Mouse (Mus musculus) ES-E14 (cell line): ENCODE results near the gene Mief1. TPM values are rescaled to one million over a fixed set of nuclear protein-coding genes. Genes with fewer than 3 reads are reported as not detected.

Experiments used
- DNase-seq: peaks from one replicate; pipeline ENCODE4 v3.0.0-alpha.2; 2013; ENCODE audit warnings: low read depth, low spot score
- H3K27ac ChIP-seq: 2 replicates; pipeline ENCODE4 v1.5.1; 2012; ENCODE audit warnings: low read depth, mild to moderate bottlenecking, low read length, moderate library complexity, mixed read lengths; ENCODE audit not compliant: poor library complexity, insufficient read depth, severe bottlenecking
- H3K36me3 ChIP-seq: 2 replicates; pipeline ENCODE4 v1.6.1; 2012; ENCODE audit warnings: mild to moderate bottlenecking, low read length, moderate library complexity, mixed read lengths; ENCODE audit not compliant: control insufficient read depth, poor library complexity, insufficient read depth, severe bottlenecking
- H3K4me1 ChIP-seq, 2 experiments: fragments of 150-350 bp in 1 of 2; sonication (generic) in 1 of 2; 2 replicates each; pipeline ENCODE4 v1.6.1; 2012; ENCODE audit warnings: low read length in 2 of 2, mild to moderate bottlenecking in 1 of 2, mixed read lengths in 1 of 2; ENCODE audit not compliant: control insufficient read depth in 2 of 2, insufficient read depth in 2 of 2, poor library complexity in 1 of 2
- H3K4me3 ChIP-seq, 2 experiments: fragments of 150-350 bp in 1 of 2; sonication (generic) in 1 of 2; 2 replicates each; pipeline ENCODE4 v1.5.1; 2012; ENCODE audit warnings: low read length in 2 of 2, low read depth in 1 of 2, mild to moderate bottlenecking in 1 of 2, mixed read lengths in 1 of 2; ENCODE audit not compliant: insufficient read depth in 1 of 2, poor library complexity in 1 of 2, severe bottlenecking in 1 of 2
- H3K9ac ChIP-seq: 2 replicates; pipeline ENCODE4 v1.6.1; 2012; ENCODE audit warnings: low read depth, mild to moderate bottlenecking, low read length, mixed read lengths; ENCODE audit not compliant: poor library complexity, insufficient read depth, severe bottlenecking
- H3K9me3 ChIP-seq: fragments of 150-350 bp; sonication (generic); 2 replicates; pipeline ENCODE4 v1.6.1; 2012; ENCODE audit warnings: low read depth, mild to moderate bottlenecking, low read length; ENCODE audit not compliant: control insufficient read depth, insufficient read depth
- CHD2 ChIP-seq: IDR thresholded peaks from 2 replicates; pipeline ENCODE4 v1.6.1; 2014; ENCODE audit warnings: mild to moderate bottlenecking, low read depth, low read length, inconsistent platforms
- HCFC1 ChIP-seq: IDR thresholded peaks from 2 replicates; pipeline ENCODE4 v1.6.1; 2012; ENCODE audit warnings: low read length, inconsistent platforms, borderline replicate concordance; ENCODE audit not compliant: insufficient read depth
- MAFK ChIP-seq: IDR thresholded peaks from 2 replicates; pipeline ENCODE4 v1.6.1; 2014; ENCODE audit warnings: mild to moderate bottlenecking, low read depth, low read length, inconsistent platforms; ENCODE audit not compliant: insufficient read depth
- ZC3H11A ChIP-seq: IDR thresholded peaks from 2 replicates; pipeline ENCODE4 v1.6.1; 2012; ENCODE audit warnings: low read depth, mild to moderate bottlenecking, inconsistent platforms, low read length, borderline replicate concordance
- ZNF384 ChIP-seq: IDR thresholded peaks from 2 replicates; pipeline ENCODE4 v1.6.1; 2012; ENCODE audit warnings: low read depth, low read length, inconsistent platforms
- in situ Hi-C, 2 experiments: fragments of 600-800 bp; cut with MboI; formaldehyde crosslinking; loops; one replicate each; pipeline ENCODE4 v1.15.1; 2025; ENCODE audit warnings: low sequenced_read_pairs in 2 of 2, inconsistent platforms in 1 of 2; ENCODE audit not compliant: unreplicated experiment in 2 of 2
- total RNA-seq: library from RNA; depleted of rRNA; stranded (reverse); fragments of 300-350 nt; gene quantifications from 2 replicates; pipeline ENCODE4 v1.2.3, GENCODE M21; 2012; rRNA removed

The Mief1 gene
- total RNA-seq, 1 experiment, result 57.7 TPM

DNA sequence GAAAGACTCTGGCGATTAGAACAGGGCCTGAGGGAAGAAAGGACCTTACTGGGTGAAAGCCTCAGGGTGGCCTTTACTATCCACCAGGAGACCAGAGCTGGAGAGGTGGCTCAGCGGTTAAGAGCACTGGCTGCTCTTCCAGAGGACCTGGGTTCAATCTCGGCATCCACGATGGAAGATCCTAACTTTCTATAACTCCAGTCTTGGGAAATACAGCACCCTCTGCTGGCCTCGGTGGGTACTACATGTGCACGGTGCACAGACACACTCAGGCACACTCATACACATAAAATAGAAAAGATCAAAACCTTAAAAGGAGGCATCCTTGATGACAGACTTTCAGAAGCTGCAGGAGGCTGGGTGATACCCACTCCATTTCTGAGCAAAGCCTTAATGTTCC, 46.8 kb downstream of the Mief1 start:
- TF ChIP-seq ZC3H11A (no peak), ZNF384 (no peak), HCFC1 (no peak), CHD2 (no peak), MAFK (no peak)
- no peak overlapping the region for H3K9ac ChIP-seq
- peak; percentile 70 for DNase-seq
- no peaks in the 10 kb centered on the region for H3K36me3 ChIP-seq
- H3K4me1 ChIP-seq, result no peaks in the 10 kb centered on the region
- no peak overlapping the region for H3K27ac ChIP-seq
- H3K4me3 ChIP-seq, result no peak overlapping the region
- H3K9me3 ChIP-seq, result no peaks in the 10 kb centered on the region
- in situ Hi-C loops, result no loop called here

DNA sequence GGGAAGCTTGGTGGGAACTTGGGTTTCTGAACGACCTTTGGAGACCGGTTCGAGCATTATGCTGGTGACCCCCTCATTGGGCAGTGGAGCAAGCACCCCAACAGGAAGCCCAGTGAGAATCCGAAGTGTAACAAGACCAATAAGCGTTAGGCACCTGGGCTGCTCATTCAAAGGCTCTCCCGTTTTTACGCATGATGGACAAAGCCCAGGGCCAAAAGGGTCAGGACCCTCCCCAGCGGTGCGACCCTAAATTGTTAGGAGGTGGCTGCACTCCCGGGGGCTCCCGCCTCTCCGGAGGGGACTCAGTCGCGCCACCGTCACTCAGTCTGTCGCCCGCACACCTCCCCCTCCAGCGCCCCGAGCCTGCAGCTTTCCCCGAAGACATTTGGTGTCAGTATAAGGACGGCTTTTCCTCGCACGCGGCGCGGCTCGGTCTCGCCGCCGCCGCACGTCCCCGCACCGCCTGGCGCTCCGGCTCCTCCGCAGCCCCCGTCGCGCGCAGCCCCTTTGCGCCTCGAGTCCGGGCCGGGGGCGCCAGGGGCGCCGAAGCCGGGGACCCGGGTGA, 53.1 kb downstream of the Mief1 start, which contains the start of gene Cacna1i:
Gene Cacna1i, plus strand, starts transcription at position 388 of the 565 bp plus-strand sequence.
- peak within 1 kb of the TSS; percentile 60 to 62 for H3K4me3 ChIP-seq
- H3K27ac ChIP-seq, result no peak within 1 kb of the TSS
- no peak for DNase-seq
- no peaks in the 10 kb centered on the region for H3K36me3 ChIP-seq
- no peak for TF ChIP-seq CHD2
- no peak for TF ChIP-seq HCFC1
- TF ChIP-seq ZNF384, result no peak
- no peak for TF ChIP-seq ZC3H11A
- TF ChIP-seq MAFK, result no peak
- peaks cover 0 to 5% of the 10 kb centered on the region in 2 experiments; a peak in 2 of 4 replicates for H3K4me1 ChIP-seq
- H3K9me3 ChIP-seq, result no peaks in the 10 kb centered on the region
- in situ Hi-C loops, result no loop called here
- peak within 1 kb of the TSS; percentile 64 for H3K9ac ChIP-seq

DNA sequence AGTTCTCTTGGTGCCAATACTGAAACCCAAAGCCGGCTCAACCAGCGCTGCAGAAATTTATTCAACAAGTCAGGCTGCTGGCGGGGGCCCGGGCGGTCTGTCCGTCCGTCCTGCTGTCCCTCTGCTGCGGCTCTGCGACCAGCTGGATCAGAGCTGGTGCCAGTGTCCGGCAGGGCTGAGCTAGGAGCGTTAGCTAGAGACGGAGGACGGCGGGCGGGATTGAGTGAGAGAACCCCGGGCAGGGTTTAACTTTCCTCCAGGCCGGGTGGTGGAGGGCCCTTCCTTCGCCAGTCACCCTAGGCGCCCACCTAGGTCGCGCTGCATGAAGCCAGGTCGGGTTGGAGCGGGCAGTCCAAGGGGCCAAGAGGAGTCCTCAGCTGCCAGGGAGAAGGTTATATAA, 54.2 kb downstream of the Mief1 start:
- Histone ChIP-seq H3K4me1 (peaks cover 0 to 5% of the 10 kb centered on the region in 2 experiments; a peak in 2 of 4 replicates), H3K9ac (no peak overlapping the region), H3K27ac (no peak overlapping the region), H3K36me3 (no peaks in the 10 kb centered on the region), H3K4me3 (peak overlapping the region; percentile 60 to 62; a peak in 2 of 4 replicates), H3K9me3 (no peaks in the 10 kb centered on the region)
- TF ChIP-seq MAFK (no peak), ZNF384 (no peak), CHD2 (no peak), HCFC1 (no peak), ZC3H11A (no peak)
- in situ Hi-C loops, result no loop called here
- no peak for DNase-seq

DNA sequence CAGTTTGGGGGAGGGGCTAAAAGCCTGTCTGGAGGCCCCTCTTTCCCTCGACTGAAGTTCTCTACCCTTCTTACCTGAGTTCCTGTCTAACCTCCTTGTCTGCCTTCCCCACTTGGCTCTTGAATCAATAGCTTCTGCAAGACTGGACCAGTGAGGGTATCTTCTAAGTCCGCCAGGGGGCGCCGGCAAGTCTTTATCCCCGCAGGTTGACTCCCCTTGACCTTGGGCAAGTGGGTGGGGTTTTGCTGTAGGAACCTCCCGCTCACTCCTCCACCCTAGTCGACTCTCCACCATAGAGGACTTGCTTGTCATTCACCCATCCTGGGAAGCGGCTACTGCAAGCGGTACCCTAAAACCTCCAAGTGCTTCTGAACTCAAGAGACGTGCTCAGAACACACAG, 55.6 kb downstream of the Mief1 start:
- DNase-seq, result peak; percentile 97
- Histone ChIP-seq H3K36me3 (no peaks in the 10 kb centered on the region), H3K9me3 (no peaks in the 10 kb centered on the region), H3K9ac (no peak overlapping the region; the same call in 1 of the 2 replicates), H3K27ac (no peak overlapping the region), H3K4me3 (peak overlapping the region in 1 of 2 experiments; percentile 41; a peak in 1 of 4 replicates), H3K4me1 (peaks cover 0 to 5% of the 10 kb centered on the region in 2 experiments; a peak in 2 of 4 replicates)
- in situ Hi-C loops, result no loop called here
- no peak for TF ChIP-seq HCFC1
- TF ChIP-seq ZC3H11A, result peak; percentile 30; the same call in 1 of the 2 replicates
- TF ChIP-seq MAFK, result no peak
- no peak for TF ChIP-seq ZNF384
- no peak for TF ChIP-seq CHD2

DNA sequence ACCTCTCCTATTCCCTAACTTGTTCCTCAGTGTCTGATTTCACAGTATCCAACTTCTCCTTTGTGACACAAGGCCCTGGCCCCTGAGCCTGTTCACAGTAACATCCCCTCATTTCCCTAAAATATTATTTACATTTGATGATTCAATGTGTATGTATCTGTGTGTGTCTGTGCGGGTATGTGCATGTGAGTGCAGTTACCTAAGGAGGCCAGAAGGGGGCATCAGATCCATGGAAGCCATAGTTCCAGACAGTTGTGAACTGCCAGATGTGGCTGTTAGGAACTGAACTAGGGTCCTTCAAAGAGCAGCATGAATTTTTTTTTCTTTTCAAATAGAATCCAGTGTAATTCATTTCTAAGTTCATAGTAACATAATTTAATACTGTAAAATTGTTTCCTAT, 63.3 kb downstream of the Mief1 start:
- in situ Hi-C loops, result no loop called here
- DNase-seq, result no peak
- Histone ChIP-seq H3K4me1 (no peaks in the 10 kb centered on the region), H3K9me3 (no peaks in the 10 kb centered on the region), H3K4me3 (no peak overlapping the region), H3K9ac (no peak overlapping the region), H3K36me3 (no peaks in the 10 kb centered on the region), H3K27ac (no peak overlapping the region)
- TF ChIP-seq CHD2 (no peak), HCFC1 (no peak), MAFK (no peak), ZC3H11A (peak; percentile 35; the same call in 1 of the 2 replicates), ZNF384 (no peak)

Other genes with a start within 250 kb of the Mief1 start
- 9.5 and 12.1 TPM in 2 replicates for gene Pdgfb, start 219.0 kb upstream of the Mief1 start, total RNA-seq
- 78.8 and 105 TPM in 2 replicates for gene Syngr1, start 142.7 kb upstream of the Mief1 start, total RNA-seq
- 1,661 and 1,803 TPM in 2 replicates for gene Rpl3, start 142.2 kb upstream of the Mief1 start, total RNA-seq
- gene Tab1, start 100.9 kb upstream of the Mief1 start, total RNA-seq, result 16.6 and 24.3 TPM in 2 replicates
- gene Mgat3, start 60.3 kb upstream of the Mief1 start, total RNA-seq, result 7.9 and 8.5 TPM in 2 replicates
- gene AC140267.1, start 1.8 kb downstream of the Mief1 start, total RNA-seq, result not detected in 2 replicates
- gene Atf4, start 21.2 kb downstream of the Mief1 start, total RNA-seq, result 208 and 250 TPM in 2 replicates
- gene Rps19bp1, start 30.3 kb downstream of the Mief1 start, total RNA-seq, result 39.1 and 59.4 TPM in 2 replicates
- 0.69 and 1.7 TPM in 2 replicates for gene Cacna1i, start 53.2 kb downstream of the Mief1 start, total RNA-seq